Mouse (Mus musculus) lung, postnatal 0 days (tissue): ENCODE data around the gene Sobp.

ENCODE experiments used
- CTCF ChIP-seq: IDR thresholded peaks from 2 replicates; pipeline ENCODE4 v1.5.1; 2016; ENCODE audit warnings: antibody characterized with exemption, mild to moderate bottlenecking
- EP300 ChIP-seq: IDR thresholded peaks from 2 replicates; pipeline ENCODE4 v1.6.1; 2016; ENCODE audit warnings: antibody characterized with exemption, mild to moderate bottlenecking, control low read depth

GRCm38 (mm10) chr10:42987594-42988052 is 186.7 kb downstream of the Sobp start:
- TF ChIP-seq EP300: no peak
- peak; percentile 71 for TF ChIP-seq CTCF
